Mouse (Mus musculus): ENCODE measurements around the gene Rps19.

DNA sequence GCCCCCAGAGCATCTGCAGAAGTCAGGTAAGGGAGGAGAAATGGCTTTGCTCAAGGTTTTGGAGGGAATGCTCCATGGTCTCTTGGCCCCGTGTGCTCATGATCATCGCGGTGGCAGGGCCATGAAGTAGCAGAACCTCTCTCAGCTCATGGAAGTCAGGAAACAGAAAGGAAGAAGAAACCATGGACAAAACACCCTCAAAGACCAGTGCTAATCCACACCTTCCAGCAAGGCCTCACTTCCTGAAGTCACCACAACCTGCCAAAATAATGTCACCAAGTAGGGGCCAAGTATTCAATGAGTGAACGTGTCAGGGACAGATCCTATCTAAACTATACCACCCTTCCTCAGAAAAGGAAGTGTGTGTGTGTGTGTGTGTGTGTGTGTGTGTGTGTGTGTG, 21.3 kb upstream of the Rps19 start:
- TF ChIP-seq POLR2AphosphoS2 (IDR thresholded peaks at IDR 0.05; ENCODE audit: insufficient read length, low read depth) (no peak), MAX (IDR thresholded peaks at IDR 0.05; ENCODE audit: low read depth) (no peak), POLR2A (IDR thresholded peaks at IDR 0.05; ENCODE audit: insufficient read length, low read depth) (no peak), CEBPB (IDR thresholded peaks at IDR 0.05; ENCODE audit: insufficient read depth, poor library complexity, severe bottlenecking) (no peak)
